Mouse (Mus musculus) heart, adult 11 months (tissue): ENCODE data around the gene Pnrc1.
"Not testable (repeated sequence)": the region's sequence is repeated elsewhere in the genome, so short reads cannot be mapped to it uniquely, and the experiment has no call there.

Source experiments
- DNase-seq: peaks from one replicate; pipeline ENCODE4 v3.0.0; 2022

The Pnrc1 gene

DNA sequence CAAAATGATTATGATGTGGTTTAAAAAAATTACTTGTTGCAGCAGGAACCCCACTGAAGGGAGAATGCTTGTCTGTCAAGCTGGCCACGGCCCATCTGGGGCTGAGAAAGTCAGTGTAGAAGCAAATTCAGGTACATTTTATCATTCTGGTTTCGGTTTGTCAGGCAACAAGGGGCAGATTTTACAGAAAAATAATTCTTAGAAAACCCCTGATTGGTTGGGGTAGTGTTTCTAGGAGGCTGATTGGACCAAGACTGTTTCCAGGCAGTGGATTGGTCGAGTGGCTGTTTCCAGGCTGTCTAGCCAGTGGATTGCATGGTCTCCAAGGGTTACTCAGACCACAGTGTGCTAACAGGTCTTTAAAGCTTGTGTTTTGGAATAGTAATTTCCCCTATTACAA, at the start of gene Pnrc1:
TSS of gene Pnrc1 (minus strand) at position 162 of the 400 bp plus-strand sequence.
- DNase-seq, result peak; percentile 97

GRCm38 (mm10) chr4:33337999-33338398, 48.0 kb upstream of the Pnrc1 start:
- DNase-seq, result no peak

GRCm38 (mm10) chr4:33332956-33333455, 43.0 kb upstream of the Pnrc1 start:
- DNase-seq, result no peak

DNA sequence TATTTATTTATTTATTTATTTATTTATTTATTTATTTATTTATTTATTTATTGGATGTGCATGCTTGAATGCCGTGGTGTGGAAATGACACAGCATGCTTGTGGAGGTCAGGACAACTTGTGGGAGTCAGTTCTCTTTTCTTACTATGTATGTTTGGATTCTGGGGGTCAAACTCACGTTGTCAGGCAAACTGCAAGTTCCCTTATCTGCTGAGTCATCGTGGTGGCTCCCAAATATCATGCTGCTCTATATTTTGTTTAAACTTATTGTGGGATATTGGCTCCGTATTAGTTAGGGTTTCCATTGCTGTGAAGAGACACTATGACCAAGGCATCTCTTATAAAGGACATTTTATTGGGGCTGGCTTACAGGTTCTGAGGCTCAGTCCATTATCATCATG, 41.2 kb upstream of the Pnrc1 start:
- DNase-seq, result no peak

GRCm38 (mm10) chr4:33315840-33316239, 25.9 kb upstream of the Pnrc1 start:
- no peak for DNase-seq

DNA sequence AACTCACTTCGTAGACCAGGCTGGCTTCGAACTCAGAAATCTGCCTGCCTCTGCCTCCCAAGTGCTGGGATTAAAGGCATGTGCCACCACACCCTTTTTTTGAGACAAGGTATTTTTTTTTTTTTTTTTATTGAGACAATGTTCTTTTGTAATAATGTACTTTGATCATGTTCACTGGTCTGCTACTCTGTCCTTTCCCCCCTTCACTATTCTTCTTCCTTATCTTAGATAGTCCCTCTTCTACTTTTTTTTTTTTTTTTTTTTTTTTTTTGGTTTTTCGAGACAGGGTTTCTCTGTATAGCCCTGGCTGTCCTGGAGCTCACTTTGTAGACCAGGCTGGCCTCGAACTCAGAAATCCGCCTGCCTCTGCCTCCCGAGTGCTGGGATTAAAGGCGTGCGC, 24.2 kb upstream of the Pnrc1 start:
- DNase-seq, result not testable (repeated sequence)

- DNase-seq, result peak; percentile 27
These were observed 21.0 kb upstream of the Pnrc1 start for GRCm38 (mm10) chr4:33310840-33311437.

DNA sequence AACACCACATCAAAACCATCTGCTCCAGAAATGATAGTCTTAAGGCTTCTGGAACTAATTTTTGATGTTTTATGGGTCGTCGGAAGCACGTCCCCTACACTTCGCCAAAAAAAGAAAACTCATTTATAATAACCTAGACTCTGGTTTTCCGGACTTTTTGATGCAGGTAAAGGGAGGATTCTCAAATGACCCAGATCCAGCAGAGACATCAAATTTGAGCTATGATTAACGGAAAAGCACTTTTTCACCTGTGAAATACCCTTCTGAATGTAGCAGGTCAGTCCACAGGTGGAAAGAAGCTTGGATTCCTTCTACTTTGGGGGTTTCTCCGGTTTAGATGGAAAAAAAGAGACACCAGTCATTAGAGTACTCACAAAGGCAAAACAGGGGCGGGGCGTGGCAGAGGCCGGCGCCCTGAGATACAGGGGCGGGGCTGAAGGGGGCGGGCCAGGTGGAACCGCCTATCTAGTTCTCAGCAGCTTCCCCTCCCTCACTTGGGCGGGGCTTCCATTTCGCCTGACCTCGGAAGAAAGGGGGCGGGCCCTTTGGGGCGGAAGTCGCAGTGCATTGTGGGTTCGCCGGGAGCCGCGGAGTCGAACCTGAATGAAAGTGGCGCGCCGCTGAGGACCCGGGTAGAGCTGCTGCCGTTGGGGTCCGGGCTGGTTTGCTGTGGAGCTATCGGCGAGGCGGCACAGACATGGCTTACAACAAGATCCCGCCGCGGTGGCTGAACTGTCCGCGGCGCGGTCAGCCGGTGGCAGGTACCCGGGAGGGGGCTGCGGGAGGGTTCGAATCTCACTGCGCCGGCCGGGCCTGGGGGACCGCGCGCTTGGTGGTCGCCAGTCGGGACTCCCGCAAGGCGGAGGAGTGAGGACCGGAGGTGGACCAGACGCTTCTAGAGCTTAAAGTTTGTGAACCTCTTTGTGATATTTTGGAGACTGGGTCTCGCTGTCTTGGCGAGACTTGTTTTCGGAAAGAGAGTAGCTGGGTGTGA, 20.1 kb upstream of the Pnrc1 start, which contains the start of gene Rngtt:
TSS of gene Rngtt (plus strand) at position 548 of the 994 bp plus-strand sequence.
- DNase-seq, result peak; percentile 99

DNA sequence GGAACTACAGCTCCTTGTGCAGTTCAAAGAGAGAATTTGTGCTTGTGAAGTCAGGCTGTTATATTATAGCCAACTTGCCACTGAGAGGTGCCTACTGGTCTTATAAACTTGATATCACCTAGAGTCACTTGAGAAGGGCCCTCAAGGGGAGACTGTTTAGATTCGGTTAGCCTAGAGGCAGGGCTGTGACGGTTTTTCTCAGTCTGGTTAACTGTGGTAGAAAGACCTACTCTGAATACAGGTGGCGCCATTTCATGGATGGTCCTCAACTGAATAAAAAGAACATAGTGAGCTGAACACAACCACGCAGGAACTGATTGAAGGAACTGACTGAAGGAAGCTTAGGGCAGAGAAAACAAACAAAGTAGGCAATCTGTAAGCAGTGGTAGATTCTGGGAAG, 17.2 kb upstream of the Pnrc1 start:
- DNase-seq, result peak; percentile 81

- peak; percentile 29 for DNase-seq
These were observed 13.1 kb upstream of the Pnrc1 start for GRCm38 (mm10) chr4:33303057-33303456.

DNA sequence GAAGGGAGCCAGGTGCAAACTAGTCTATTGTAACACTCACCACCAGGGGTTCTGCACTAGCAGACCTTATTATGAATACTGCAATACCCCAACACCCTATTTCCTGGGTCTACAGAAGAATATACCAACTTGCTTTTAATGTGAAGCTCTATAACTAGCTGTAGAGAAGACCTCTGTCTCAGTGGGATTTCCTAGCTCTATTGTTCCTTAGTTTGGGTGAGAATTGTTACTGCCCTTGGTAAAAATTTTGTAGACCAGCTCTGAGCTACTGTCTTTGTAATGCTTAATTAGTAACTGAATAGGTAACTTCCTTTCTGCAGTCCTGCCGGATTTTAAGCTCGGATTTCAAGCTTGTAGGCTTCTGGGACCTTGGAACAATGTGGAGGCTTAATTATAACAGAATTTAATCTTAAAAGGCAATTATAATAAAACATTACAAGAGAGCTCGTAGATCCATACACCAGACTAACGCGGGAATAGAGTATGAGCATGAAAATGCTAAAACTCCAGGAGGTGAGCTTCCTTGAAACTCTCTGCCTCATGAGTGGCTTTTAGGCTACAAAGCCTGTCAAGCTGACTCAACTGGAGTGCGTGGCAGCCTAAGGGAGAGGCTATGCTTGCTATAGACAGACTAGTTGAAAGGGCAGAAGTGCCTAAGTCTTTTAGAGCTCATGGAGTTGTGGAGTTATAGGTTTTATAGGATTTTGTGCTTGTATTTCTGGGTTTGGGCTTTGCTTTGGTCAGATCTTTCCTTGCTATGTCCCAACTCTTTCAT, 11.1 kb upstream of the Pnrc1 start:
- peak; percentile 66 for DNase-seq

DNA sequence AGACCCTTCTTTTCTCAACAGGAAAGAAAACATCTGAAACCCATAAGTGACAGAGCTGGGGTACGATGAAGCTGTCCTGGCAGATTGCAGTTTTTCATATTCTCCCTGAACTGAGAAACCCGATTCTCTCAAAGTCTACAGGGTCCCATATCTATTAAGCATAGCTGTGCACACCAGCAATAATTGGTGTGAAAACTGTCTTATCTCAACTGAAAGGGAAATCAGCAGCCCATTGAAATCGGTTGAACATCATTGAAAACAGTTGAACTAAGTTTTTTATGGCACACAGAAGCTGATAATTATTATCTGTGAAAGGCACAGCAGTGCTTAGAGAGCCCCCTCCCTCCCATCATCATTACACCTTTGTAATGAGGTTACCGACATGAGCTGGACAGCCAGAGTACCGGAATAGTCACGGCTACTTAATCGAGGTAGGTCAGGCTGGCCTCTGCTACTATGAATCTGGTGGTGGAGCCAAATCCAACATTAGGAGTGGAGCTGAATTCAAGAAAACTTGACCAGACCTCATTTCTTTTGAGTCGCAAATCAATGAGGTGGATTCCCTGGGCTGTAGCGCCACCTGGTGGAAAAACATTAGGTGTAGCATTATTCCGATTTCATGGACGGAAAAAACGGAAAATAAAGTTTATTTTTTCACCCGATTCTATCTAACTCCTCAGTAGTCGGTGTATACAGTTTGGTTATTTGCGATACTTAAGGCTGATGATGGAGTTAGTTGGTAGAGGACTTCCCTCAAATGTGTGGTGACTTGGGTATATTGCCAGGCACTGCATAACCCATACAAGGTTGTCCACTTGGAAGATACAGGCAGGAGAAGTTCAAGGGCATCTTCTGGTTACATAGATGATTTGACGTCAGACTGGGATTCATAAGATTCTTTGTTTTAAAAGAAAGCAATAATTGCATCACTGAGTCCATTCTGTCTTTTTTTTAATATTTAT, 2.7 kb upstream of the Pnrc1 start:
- DNase-seq, result peak; percentile 89

DNA sequence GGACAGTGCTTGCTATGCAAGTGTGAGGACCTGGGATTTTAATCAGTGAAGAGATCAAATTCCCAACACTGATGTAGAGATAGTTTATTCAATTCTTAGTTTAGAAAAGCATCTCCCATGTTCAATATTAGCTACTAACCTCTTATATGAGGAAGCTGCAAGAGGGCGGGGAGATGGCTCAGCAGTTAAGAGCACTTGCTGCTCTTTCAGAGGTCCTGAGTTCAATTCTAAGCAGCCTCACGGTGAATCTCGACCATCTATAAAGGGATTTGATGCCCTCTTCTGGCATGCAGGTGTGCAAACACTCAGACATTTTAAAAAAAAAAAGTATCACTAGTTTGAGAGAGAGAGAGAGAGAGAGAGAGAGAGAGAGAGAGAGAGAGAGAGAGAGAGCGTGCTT, 915 bp upstream of the Pnrc1 start:
- DNase-seq, result peak; percentile 58

DNA sequence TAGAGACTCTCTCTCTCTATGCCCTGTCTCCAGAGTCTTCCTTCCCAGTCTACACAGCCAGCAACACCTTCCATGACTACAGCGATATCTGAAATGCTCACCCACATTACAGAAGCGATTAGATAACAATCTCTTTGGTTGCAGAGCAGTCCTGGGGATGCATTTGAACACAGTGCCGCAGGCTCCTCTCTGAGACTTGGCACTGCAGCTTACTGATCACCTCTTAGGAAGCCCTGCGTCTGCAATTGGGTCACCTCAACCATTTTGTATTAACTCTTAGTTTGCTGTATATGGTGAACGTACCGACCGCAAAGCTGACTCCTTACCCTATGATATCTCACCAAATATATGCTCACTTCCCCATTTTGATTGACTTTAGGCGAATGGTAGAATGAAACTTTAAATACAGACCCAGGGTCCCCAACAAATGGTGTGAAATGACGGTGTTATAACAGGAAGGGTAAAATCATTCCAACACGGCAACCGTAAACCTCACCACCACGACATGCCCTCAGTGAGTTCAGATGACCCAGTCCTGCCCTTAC, 785 bp downstream of the Pnrc1 start:
- peak; percentile 83 for DNase-seq

GRCm38 (mm10) chr4:33285448-33285847, 4.5 kb downstream of the Pnrc1 start:
- DNase-seq, result peak; percentile 59

GRCm38 (mm10) chr4:33284083-33284880, 5.7 kb downstream of the Pnrc1 start:
- DNase-seq, result peak; percentile 75

DNA sequence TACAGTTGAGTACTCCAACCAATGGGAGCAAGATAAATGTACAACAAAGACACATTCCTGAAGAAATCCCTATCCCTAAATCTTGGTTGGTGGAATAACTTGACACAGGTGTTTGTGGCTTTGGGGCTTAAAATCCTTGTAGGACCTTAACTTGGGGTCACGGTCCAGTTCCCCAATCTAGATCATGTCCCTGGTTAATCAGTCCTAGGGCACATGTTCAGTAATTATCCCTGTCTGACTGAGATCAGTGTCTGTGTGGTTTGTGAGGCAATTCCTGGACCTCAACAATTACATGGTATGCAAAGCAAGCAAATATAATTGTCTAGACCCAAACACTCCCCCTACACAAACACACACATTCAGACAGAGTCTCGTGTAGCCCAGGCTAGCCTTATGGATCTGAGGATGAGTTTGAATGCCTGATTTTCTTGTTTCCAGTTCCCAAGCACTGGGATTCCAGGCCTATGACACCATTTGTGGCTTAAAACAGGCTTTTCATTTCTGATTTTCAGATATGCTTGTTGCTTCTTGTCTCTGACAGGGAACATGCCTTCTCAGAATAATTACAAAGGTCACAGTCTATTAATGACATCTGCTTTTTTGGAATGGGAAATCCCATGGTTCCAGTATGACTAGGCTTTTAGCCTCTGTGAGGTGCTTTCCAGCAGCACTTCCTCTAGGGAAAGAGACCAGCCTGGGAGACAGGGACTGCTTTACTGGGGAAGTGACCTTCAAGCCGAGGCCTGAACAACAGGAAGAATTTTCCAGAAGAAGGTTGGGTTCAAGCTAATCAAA, 7.9 kb downstream of the Pnrc1 start:
- DNase-seq, result peak; percentile 97

DNA sequence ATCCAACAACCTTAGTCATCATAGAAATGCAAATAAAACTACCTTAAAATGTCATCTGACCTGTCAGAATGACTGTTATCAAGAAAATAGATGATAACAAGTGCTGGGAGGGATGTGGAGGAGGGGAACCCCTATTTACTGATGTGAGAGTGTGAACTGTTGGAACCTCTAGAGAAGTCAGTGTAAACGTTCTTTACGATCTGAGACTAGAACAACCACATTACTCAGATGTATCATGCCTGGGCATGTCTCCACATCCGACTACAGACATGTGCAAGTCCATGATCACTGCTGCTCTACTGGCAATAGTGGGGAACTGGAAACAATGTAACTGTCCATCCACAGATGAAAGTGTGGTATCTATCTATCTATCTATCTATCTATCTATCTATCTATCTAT, 16.5 kb downstream of the Pnrc1 start:
- no peak for DNase-seq
